Mouse (Mus musculus) brain, embryonic 14.5 days (tissue): Measurements from ENCODE around the gene Trim11.

Experiments used
- CTCF ChIP-seq: fragments of 200-500 bp; IDR thresholded peaks from 2 replicates; pipeline ENCODE4 v1.5.1; 2012; ENCODE audit warnings: inconsistent platforms, mild to moderate bottlenecking, moderate library complexity, borderline replicate concordance; ENCODE audit not compliant: insufficient read depth, insufficient read length; ENCODE audit errors: extremely low read depth
- POLR2A ChIP-seq: fragments of 200-500 bp; IDR thresholded peaks from 2 replicates; pipeline ENCODE4 v1.6.1; 2012; ENCODE audit warnings: mild to moderate bottlenecking, inconsistent platforms, borderline replicate concordance; ENCODE audit not compliant: poor library complexity, insufficient read depth, insufficient read length, severe bottlenecking; ENCODE audit errors: extremely low read depth

DNA sequence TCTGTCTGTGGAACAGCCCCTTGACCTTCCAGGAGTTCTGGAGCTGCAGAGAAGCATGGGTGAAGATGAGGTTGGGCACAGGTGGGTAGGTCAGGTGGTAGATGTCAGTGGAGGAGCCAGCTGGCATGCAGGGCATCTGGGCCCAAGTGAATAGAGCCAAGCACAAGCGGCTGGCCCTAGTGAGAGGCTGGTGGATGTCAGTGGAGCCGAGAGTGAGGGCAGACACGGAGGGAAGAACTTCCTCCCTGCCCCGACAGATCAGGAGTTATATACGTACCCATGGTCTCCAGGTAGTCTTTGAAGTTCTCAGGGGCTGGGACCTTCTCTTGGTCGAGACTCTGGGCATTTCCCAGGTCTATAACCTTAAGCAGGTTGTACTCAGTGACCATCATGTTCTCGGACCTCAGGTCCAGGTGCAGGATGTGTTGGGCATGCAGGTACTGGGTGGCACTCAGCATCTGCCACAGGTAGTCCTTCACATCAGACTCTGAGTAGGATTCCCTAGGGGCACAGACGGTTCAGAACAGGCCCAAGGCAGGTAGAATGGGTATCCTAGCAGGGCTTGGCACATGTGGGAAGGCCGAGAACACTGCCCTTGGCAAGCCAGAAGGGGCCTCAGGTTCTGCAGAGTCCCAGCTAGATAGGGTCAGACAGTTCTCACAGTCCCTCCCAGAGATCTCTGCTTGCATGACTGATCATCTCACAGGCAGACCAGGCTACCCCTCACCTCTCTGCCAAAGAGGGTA, 17.3 kb downstream of the Trim11 start:
- TF ChIP-seq CTCF, result no peak
- TF ChIP-seq POLR2A, result no peak
